Mouse (Mus musculus) liver, adult 2 months (tissue): ENCODE measurements around the gene Ppcdc.

ENCODE experiments used
- CTCF ChIP-seq: fragments of 200-500 bp; IDR thresholded peaks from 2 replicates; pipeline ENCODE4 v1.5.1; 2011; ENCODE audit warnings: low read depth, low read length, control low read depth
- POLR2A ChIP-seq: fragments of 200-500 bp; IDR thresholded peaks from 2 replicates; pipeline ENCODE4 v1.6.1; 2011; ENCODE audit warnings: low read length, control low read depth; ENCODE audit not compliant: insufficient read depth; ENCODE audit errors: extremely low read depth

GRCm38 (mm10) chr9:57487807-57488206 lies 47.9 kb upstream of the Ppcdc start:
- TF ChIP-seq POLR2A (no peak), CTCF (no peak)
